Mouse (Mus musculus): ENCODE measurements at regions not wholly inside any gene's neighbourhood (a gene's known extent, or its start where the extent isn't known, plus 50 kb on each side); places are given as distances from the start of the nearest gene placed in this dataset.

DNA sequence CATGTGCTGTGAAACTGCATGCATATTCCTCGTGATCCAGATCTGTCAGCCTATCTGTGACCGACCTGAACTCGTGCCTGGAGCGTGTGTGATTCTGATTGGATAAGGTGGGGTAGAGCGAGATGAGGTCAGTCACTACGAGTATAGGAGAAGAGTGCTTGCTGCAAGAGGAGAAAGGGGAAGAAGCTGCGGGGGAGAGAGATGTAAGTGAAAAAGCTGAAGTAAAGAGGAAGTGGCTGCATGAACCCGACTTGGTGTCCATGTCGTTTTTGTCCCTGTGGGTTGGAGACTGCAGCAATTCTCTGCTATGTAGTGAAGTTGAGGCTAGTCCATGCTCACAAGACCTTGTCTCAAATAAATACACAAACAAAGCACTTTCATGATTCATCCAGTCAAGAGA lies 237.1 kb downstream of the Ddx10 start:
- no peak for TF ChIP-seq CTCF (IDR thresholded peaks at IDR 0.05; ENCODE audit: borderline replicate concordance, extremely low read depth, insufficient read depth, insufficient read length)
- TF ChIP-seq POLR2A (IDR thresholded peaks at IDR 0.05; ENCODE audit: borderline replicate concordance, extremely low read depth, insufficient read depth, insufficient read length, poor library complexity, severe bottlenecking): no peak

All from brain, embryonic 14.5 days (tissue).